Mouse (Mus musculus) midbrain, embryonic 10.5 days (tissue): Measurements from ENCODE around the gene I830077J02Rik. TPM values are rescaled to one million over a fixed set of nuclear protein-coding genes. Genes with fewer than 3 reads are reported as not detected.

ENCODE experiments used
- DNase-seq: peaks from one replicate; pipeline ENCODE4 v3.0.0-alpha.2; 2017; ENCODE audit warnings: low spot score
- H3K27ac ChIP-seq: fragments of 300-500 bp; sonication (generic); replicated peaks from 2 replicates; pipeline ENCODE4 v1.5.1; 2016; ENCODE audit warnings: mild to moderate bottlenecking
- H3K27me3 ChIP-seq: fragments of 300-500 bp; sonication (generic); 2 replicates; pipeline ENCODE4 v1.6.1; 2016; ENCODE audit warnings: low read depth, mild to moderate bottlenecking; ENCODE audit not compliant: poor library complexity, severe bottlenecking
- H3K36me3 ChIP-seq: fragments of 300-500 bp; sonication (generic); 2 replicates; pipeline ENCODE4 v1.6.1; 2016; ENCODE audit warnings: mild to moderate bottlenecking, moderate library complexity
- H3K4me1 ChIP-seq: fragments of 300-500 bp; sonication (generic); 2 replicates; pipeline ENCODE4 v1.6.1; 2016
- H3K4me3 ChIP-seq: fragments of 300-500 bp; sonication (generic); 2 replicates; pipeline ENCODE4 v1.5.1; 2016; ENCODE audit warnings: mild to moderate bottlenecking, moderate library complexity
- H3K9me3 ChIP-seq: fragments of 300-500 bp; sonication (generic); replicated peaks from 2 replicates; pipeline ENCODE4 v1.6.1; 2016; ENCODE audit warnings: mild to moderate bottlenecking
- WGBS: fragments of 180-500 bp; shearing (Covaris S2); methylation state at CpG from one replicate; pipeline ENCODE4 v1.1.7; 2016; 5-methylcytosine and 5-hydroxymethylcytosine counted together
- polyA plus RNA-seq: library from polyadenylated mRNA; unstranded; fragments of >200 nt; fragmentation: Nextera tagmentation; extraction: Ambion mirVana; gene quantifications from 2 replicates; pipeline ENCODE4 v1.2.1, GENCODE M21; 2016

Gene I830077J02Rik
- polyA plus RNA-seq, 1 experiment from 2014 or later = 0.90 TPM

GRCm38 (mm10) chr3:105915281-105915680, 17.2 kb downstream of the I830077J02Rik start:
- Histone ChIP-seq H3K4me1 (0 out of 2 replicates have a peak, but pooled peaks cover 4% of the 10 kb centered on the region), H3K27ac (no peak overlapping the region), H3K36me3 (no peaks in the 10 kb centered on the region), H3K4me3 (no peak overlapping the region), H3K27me3 (no peaks in the 10 kb centered on the region), H3K9me3 (no peaks in the 10 kb centered on the region)
- DNase-seq = no peak
- WGBS = 45% methylated on average over 1 of the region's 1 CpGs

DNA sequence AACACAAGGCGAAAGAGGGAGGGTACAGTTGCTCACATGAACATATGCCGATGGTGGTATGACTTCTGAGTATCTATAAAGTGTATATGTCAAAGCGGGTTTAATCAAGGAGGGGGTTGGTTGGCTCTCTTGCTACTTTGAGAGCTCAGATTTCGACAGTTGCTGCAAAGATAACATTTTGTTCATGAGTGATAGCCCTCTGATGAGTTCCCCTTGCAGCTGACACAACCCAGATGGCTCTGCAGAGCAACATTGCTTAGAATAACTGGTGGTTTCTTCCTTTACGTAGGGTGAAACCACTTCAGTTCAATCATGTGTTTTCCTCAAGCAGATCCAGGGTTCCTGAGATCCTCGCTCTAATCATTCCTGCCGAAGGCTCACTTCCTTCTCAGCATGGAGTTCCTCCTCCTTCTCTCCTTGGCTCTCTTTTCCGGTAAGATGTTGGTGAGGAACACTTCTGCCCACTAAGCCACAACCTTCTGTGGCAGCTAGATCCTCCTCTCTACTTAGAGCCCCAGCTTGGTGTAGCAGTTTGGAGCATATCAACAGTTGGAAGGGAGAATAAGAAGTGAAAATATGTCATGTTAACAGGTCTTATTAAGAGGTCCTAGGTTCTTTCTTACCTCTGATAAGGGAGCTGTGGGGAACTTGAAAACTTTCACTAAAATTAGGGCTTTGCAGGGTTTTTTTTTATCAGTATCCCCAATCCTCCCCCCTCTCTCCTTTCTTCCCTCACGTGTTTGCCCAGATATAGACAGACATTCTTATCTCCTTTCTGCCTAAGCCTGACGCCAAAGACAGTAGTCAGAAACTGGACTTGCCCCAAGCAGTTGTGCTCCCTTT, 18.4 kb downstream of the I830077J02Rik start:
- 77% methylated on average over 10 of the region's 10 CpGs for WGBS
- no peak overlapping the region for H3K4me3 ChIP-seq
- H3K4me1 ChIP-seq = 0 out of 2 replicates have a peak, but pooled peaks cover 4% of the 10 kb centered on the region
- no peak overlapping the region for H3K27ac ChIP-seq
- no peaks in the 10 kb centered on the region for H3K9me3 ChIP-seq
- H3K27me3 ChIP-seq = no peaks in the 10 kb centered on the region
- no peaks in the 10 kb centered on the region for H3K36me3 ChIP-seq
- DNase-seq = no peak

DNA sequence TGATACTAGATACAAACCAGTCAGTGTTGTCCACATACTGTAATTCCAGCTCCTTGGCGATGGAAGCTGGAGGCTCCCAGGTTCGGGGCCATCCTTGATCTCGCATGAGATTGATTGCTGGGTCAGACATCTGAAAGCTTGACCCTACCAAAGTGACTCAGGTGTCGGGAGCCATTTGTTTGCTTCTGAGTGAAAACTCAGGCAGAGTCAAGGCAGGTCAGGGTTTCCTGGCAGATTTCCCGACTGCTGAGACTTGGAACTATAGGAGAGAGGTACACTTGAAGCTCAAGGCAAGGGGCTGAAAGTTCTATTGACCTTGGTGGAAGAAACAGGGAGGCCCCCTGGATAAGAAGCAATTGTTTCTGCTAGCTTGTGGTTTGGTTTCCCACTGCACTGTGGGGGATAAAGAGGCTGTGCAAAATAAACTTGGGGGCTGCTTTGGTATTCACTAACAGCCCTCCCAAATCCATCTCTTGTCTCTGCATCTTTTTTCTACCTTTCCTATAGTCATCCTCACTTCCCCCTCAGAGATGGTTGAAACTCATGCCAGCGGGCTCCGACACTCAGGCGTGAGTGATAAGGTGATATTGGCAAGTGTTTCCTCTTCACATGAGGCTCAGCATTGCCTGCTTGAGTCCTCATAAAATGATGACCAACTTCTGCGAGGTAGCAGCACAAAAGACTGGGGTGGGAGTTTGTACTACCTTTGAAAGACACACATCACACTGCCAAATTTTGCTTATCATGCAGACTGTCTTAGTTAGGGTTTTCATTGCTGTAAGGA, 20.2 kb downstream of the I830077J02Rik start:
- no peaks in the 10 kb centered on the region for H3K27me3 ChIP-seq

DNA sequence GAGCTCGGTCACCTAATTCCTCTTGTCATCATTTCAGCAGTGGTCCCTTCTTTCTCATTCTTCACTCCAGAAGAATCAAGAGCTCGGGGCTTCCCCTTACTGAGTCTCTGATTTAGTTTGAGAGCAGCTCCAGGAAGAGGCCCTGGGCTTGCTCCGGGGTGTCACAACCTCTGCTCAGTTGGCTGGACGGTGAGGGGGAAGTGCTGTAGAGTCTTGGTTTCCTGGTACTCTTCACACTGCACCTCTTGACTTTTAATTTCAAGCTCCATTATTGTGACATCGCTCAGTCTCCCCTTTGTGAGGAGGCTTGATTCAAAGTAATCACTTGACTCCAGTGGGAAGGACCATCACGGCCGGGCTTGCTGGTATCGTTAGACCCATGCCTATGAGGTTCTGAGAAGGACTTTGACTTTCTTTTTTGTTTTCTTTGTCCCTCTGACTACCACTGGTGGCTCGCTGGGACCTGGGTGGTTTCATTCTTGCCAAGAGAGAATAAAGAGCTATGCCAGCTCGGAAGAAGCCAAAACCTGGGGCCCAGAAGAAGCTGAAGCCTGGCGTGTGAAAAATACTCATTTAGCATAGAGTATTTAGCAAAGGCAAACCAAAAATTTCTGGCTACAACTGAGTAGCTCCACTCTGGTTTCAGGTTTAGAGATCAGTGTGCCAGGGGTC, 21.8 kb downstream of the I830077J02Rik start:
- WGBS = 86% methylated on average over 11 of the region's 11 CpGs

More for the DNA sequence above, 20.2 kb downstream of the I830077J02Rik start:
- peaks cover 8% of the 10 kb centered on the region; the same call in 1 of the 2 replicates for H3K4me1 ChIP-seq
- 84% methylated on average over 9 of the region's 9 CpGs for WGBS
- H3K36me3 ChIP-seq = no peaks in the 10 kb centered on the region
- H3K9me3 ChIP-seq = no peaks in the 10 kb centered on the region
- H3K27ac ChIP-seq = no peak overlapping the region
- DNase-seq = no peak
- no peak overlapping the region for H3K4me3 ChIP-seq

GRCm38 (mm10) chr3:105908976-105909375, 23.5 kb downstream of the I830077J02Rik start:
- Histone ChIP-seq H3K9me3 (no peaks in the 10 kb centered on the region), H3K27ac (no peak overlapping the region), H3K4me3 (no peak overlapping the region), H3K27me3 (no peaks in the 10 kb centered on the region), H3K36me3 (no peaks in the 10 kb centered on the region), H3K4me1 (peaks cover 8% of the 10 kb centered on the region; the same call in 1 of the 2 replicates)
- no peak for DNase-seq
- 90% methylated on average over 4 of the region's 4 CpGs for WGBS

More for the DNA sequence above, 21.8 kb downstream of the I830077J02Rik start:
- H3K27me3 ChIP-seq = no peaks in the 10 kb centered on the region
- no peak overlapping the region for H3K4me3 ChIP-seq
- no peak overlapping the region for H3K27ac ChIP-seq
- no peaks in the 10 kb centered on the region for H3K36me3 ChIP-seq
- no peak for DNase-seq
- no peaks in the 10 kb centered on the region for H3K9me3 ChIP-seq
- H3K4me1 ChIP-seq = peaks cover 8% of the 10 kb centered on the region; the same call in 1 of the 2 replicates

GRCm38 (mm10) chr3:105907956-105908655, 24.4 kb downstream of the I830077J02Rik start:
- H3K27ac ChIP-seq = no peak overlapping the region
- no peaks in the 10 kb centered on the region for H3K27me3 ChIP-seq
- no peaks in the 10 kb centered on the region for H3K9me3 ChIP-seq
- H3K4me1 ChIP-seq = peaks cover 8% of the 10 kb centered on the region; the same call in 1 of the 2 replicates
- DNase-seq = no peak
- no peaks in the 10 kb centered on the region for H3K36me3 ChIP-seq
- 55% methylated on average over 9 of the region's 9 CpGs for WGBS
- no peak overlapping the region for H3K4me3 ChIP-seq

- H3K9me3 ChIP-seq = no peaks in the 10 kb centered on the region
- H3K27ac ChIP-seq = no peak overlapping the region
- H3K36me3 ChIP-seq = no peaks in the 10 kb centered on the region
- peaks cover 8% of the 10 kb centered on the region; the same call in 1 of the 2 replicates for H3K4me1 ChIP-seq
- H3K4me3 ChIP-seq = no peak overlapping the region
- no peak for DNase-seq
- no peaks in the 10 kb centered on the region for H3K27me3 ChIP-seq
- 91% methylated on average over 9 of the region's 9 CpGs for WGBS
Measured at GRCm38 (mm10) chr3:105904721-105905120, 27.7 kb downstream of the I830077J02Rik start.

DNA sequence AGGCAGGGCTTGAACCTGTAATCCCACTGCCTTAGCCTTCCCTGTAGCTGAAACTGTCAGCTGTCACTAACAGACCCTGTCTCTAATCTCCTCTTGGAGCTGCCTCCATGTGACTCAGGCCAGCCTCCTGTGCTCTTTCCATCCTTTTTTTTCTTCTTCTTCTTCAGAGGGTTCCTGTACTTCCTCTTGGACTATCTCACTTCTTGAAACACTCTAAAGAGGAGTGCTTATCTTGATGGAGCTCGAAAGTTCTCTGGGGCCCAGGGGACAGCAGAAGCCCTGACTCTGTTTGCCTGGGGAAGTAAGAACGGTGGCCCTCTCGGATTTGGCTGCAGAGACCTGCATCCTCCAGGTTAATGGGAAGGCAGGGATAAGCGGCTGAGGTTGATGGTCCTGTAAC, 28.3 kb downstream of the I830077J02Rik start:
- WGBS = 82% methylated on average over 4 of the region's 4 CpGs
- H3K27ac ChIP-seq = no peak overlapping the region
- peaks cover 8% of the 10 kb centered on the region; the same call in 1 of the 2 replicates for H3K4me1 ChIP-seq
- no peaks in the 10 kb centered on the region for H3K36me3 ChIP-seq
- no peaks in the 10 kb centered on the region for H3K9me3 ChIP-seq
- no peak for DNase-seq
- peaks cover under 1% of the 10 kb centered on the region; the same call in 1 of the 2 replicates for H3K27me3 ChIP-seq
- no peak overlapping the region for H3K4me3 ChIP-seq

DNA sequence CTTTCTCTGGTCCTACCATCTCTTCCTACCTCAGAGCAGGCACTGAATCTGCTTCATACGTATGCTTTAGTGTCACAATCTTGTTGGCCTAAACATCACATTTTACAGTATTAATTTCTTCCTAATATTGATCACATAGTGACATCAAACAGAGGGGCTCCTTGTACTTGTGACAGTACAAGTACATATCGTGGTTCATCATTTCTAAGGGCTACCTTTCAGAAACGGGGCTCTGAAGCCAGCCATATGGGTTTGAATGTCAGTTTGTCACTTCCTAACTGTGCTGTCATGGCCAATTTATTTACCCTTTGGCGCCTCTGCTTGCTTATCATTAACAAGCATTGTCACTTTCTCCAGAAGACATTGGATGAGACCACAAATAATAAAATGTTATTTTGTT, 31.0 kb downstream of the I830077J02Rik start:
- H3K4me1 ChIP-seq = no peaks in the 10 kb centered on the region
- no peak for DNase-seq
- H3K36me3 ChIP-seq = no peaks in the 10 kb centered on the region
- no peak overlapping the region for H3K27ac ChIP-seq
- no peaks in the 10 kb centered on the region for H3K9me3 ChIP-seq
- 85% methylated on average over 4 of the region's 4 CpGs for WGBS
- peaks cover 5% of the 10 kb centered on the region; the same call in 1 of the 2 replicates for H3K27me3 ChIP-seq
- no peak overlapping the region for H3K4me3 ChIP-seq

- H3K27me3 ChIP-seq = peaks cover 5% of the 10 kb centered on the region; the same call in 1 of the 2 replicates
- H3K9me3 ChIP-seq = no peaks in the 10 kb centered on the region
- H3K36me3 ChIP-seq = no peaks in the 10 kb centered on the region
- WGBS = 87% methylated on average over 3 of the region's 3 CpGs
- no peak overlapping the region for H3K4me3 ChIP-seq
- no peak for DNase-seq
- no peaks in the 10 kb centered on the region for H3K4me1 ChIP-seq
- no peak overlapping the region for H3K27ac ChIP-seq
Measured at GRCm38 (mm10) chr3:105900716-105901115, 31.7 kb downstream of the I830077J02Rik start.

GRCm38 (mm10) chr3:105900266-105900665, 32.2 kb downstream of the I830077J02Rik start:
- H3K9me3 ChIP-seq = no peaks in the 10 kb centered on the region
- H3K27me3 ChIP-seq = peaks cover 5% of the 10 kb centered on the region; the same call in 1 of the 2 replicates
- no peaks in the 10 kb centered on the region for H3K36me3 ChIP-seq
- WGBS = 80% methylated on average over 6 of the region's 6 CpGs
- no peak for DNase-seq
- no peaks in the 10 kb centered on the region for H3K4me1 ChIP-seq
- no peak overlapping the region for H3K27ac ChIP-seq
- H3K4me3 ChIP-seq = no peak overlapping the region
